Mouse (Mus musculus) limb, embryonic 12.5 days (tissue): ENCODE data around the gene Sgpp1. TPM values are rescaled to one million over a fixed set of nuclear protein-coding genes. Genes with fewer than 3 reads are reported as not detected.

Experiments used
- ATAC-seq: fragments of 200-750 bp; cut with Nextera tagmentation; 2 replicates; pipeline ENCODE4 v1.8.0; 2017; ENCODE audit warnings: low read depth, moderate TSS enrichment; ENCODE audit not compliant: insufficient number of reproducible peaks, insufficient read depth, low FRiP score, low TSS enrichment
- H3K27ac ChIP-seq: fragments of 300-500 bp; sonication (generic); 2 replicates; pipeline ENCODE4 v1.5.1; 2016; ENCODE audit warnings: mild to moderate bottlenecking, moderate library complexity
- H3K27me3 ChIP-seq: fragments of 300-500 bp; sonication (generic); 2 replicates; pipeline ENCODE4 v1.6.1; 2016; ENCODE audit warnings: mild to moderate bottlenecking, moderate library complexity
- H3K36me3 ChIP-seq: fragments of 300-500 bp; sonication (generic); 2 replicates; pipeline ENCODE4 v1.6.1; 2016; ENCODE audit warnings: mild to moderate bottlenecking, moderate library complexity
- H3K4me1 ChIP-seq: fragments of 300-500 bp; sonication (generic); replicated peaks from 2 replicates; pipeline ENCODE4 v1.6.1; 2016
- H3K4me2 ChIP-seq: fragments of 300-500 bp; sonication (generic); 2 replicates; pipeline ENCODE4 v1.6.1; 2016; ENCODE audit warnings: mild to moderate bottlenecking, moderate library complexity
- H3K4me3 ChIP-seq: fragments of 300-500 bp; sonication (generic); replicated peaks from 2 replicates; pipeline ENCODE4 v1.5.1; 2016; ENCODE audit warnings: mild to moderate bottlenecking
- H3K9ac ChIP-seq: fragments of 300-500 bp; sonication (generic); replicated peaks from 2 replicates; pipeline ENCODE4 v1.6.1; 2016; ENCODE audit warnings: mild to moderate bottlenecking, moderate library complexity
- H3K9me3 ChIP-seq: fragments of 300-500 bp; sonication (generic); 2 replicates; pipeline ENCODE4 v1.6.1; 2016; ENCODE audit warnings: mild to moderate bottlenecking, moderate library complexity
- WGBS: fragments of 180-500 bp; shearing (Covaris S2); methylation state at CpG from one replicate; pipeline ENCODE4 v1.1.7; 2016; 5-methylcytosine and 5-hydroxymethylcytosine counted together
- polyA plus RNA-seq: library from polyadenylated mRNA; unstranded; fragments of >200 nt; fragmentation: Nextera tagmentation; extraction: Ambion mirVana; gene quantifications from 2 replicates; pipeline ENCODE4 v1.2.1, GENCODE M21; 2016

The Sgpp1 gene
- polyA plus RNA-seq, 1 experiment from 2014 or later = 13.4 TPM

DNA sequence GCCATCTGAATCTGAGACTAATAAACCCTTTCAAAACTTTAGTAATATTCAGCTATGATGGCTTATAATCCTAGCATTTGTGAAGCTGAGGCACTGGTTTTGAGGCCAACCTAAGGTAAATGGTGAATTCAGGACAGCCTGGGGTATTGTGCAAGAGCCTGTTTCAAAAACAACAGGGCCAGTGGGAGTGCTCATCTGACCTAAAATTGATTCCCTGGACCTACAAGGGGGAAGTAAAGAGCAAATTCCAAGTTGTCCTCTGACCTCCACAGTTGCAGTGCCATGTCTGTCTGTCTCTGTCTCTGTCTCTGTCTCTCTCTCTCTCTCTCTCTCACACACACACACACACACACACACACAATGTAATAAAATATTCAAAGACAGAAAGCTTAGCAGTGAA is 68.6 kb downstream of the Sgpp1 start:
- no peak for ATAC-seq
- Histone ChIP-seq H3K9me3 (no peaks in the 10 kb centered on the region), H3K4me1 (peaks cover 15% of the 10 kb centered on the region), H3K4me3 (no peak overlapping the region), H3K36me3 (no peaks in the 10 kb centered on the region), H3K4me2 (no peak overlapping the region), H3K9ac (no peak overlapping the region), H3K27me3 (no peaks in the 10 kb centered on the region), H3K27ac (no peak overlapping the region)

DNA sequence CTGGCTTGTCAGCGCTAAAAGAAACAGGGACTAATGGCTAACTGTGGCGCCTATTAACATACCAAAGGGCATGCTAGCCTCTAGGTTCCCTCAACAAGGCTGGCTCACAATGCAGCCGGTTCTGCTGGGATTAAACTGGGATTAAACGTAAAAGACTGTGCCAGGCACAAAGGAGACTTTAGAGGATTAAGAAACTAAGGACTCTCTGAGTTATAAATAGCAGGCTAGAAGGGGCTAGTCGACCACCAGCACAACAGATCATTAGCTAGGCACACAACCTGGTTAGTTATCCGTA is 71.1 kb downstream of the Sgpp1 start:
- peak overlapping the region; percentile 56; the same call in 1 of the 2 replicates for H3K27ac ChIP-seq
- peaks cover 8% of the 10 kb centered on the region for H3K4me1 ChIP-seq
- no peak for ATAC-seq
- 19% methylated on average over 6 of the region's 6 CpGs for WGBS
- H3K27me3 ChIP-seq = no peaks in the 10 kb centered on the region
- H3K36me3 ChIP-seq = no peaks in the 10 kb centered on the region
- H3K9me3 ChIP-seq = no peaks in the 10 kb centered on the region
- no peak overlapping the region for H3K4me3 ChIP-seq
- no peak overlapping the region for H3K4me2 ChIP-seq
- no peak overlapping the region for H3K9ac ChIP-seq

Other genes starting within 250 kb of the Sgpp1 start
- 18.8 and 19.7 TPM in 2 replicates for gene Ppp2r5e, start 139.5 kb downstream of the Sgpp1 start, polyA plus RNA-seq
- gene Wdr89, start 66.2 kb downstream of the Sgpp1 start, polyA plus RNA-seq = 13.7 and 14.0 TPM in 2 replicates
- 106 and 119 TPM in 2 replicates for gene Syne2, start 82.4 kb upstream of the Sgpp1 start, polyA plus RNA-seq